Mouse (Mus musculus): ENCODE data around the gene Sox12.
"Not testable (repeated sequence)": the region's sequence is repeated elsewhere in the genome, so short reads cannot be mapped to it uniquely, and the experiment has no call there.

DNA sequence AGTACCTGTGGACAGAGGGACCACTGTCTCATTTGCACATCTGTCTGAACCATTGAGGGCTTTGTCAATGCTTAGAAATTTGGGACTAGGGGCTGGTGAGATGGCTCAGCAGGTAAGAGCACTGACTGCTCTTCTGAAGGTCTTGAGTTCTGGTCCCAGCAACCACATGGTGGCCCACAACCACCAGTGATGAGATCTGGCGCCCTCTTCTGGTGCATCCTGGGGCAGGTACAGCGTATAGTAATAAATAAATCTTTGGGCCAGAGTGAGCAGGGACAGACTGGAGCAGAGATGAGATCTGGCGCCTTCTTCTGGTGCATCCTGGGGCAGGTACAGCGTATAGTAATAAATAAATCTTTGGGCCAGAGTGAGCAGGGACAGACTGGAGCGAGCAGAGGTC is 38.9 kb downstream of the Sox12 start:
- not testable (repeated sequence) for TF ChIP-seq CTCF (IDR thresholded peaks at IDR 0.05; ENCODE audit: borderline replicate concordance, insufficient read depth, low read depth, low read length); POLR2A (IDR thresholded peaks at IDR 0.05; ENCODE audit: borderline replicate concordance, insufficient read depth, low read length)

Measured in cerebellum, adult 2 months (tissue).